Mouse (Mus musculus) heart, postnatal 0 days (tissue): Measurements from ENCODE around the gene Unc13b.

Experiments
- CTCF ChIP-seq: IDR thresholded peaks from 2 replicates; pipeline ENCODE4 v1.5.1; 2016; ENCODE audit warnings: antibody characterized with exemption, control low read depth, low read depth
- EP300 ChIP-seq: IDR thresholded peaks from 2 replicates; pipeline ENCODE4 v1.6.1; 2016; ENCODE audit warnings: antibody characterized with exemption, low read depth

GRCm38 (mm10) chr4:43039609-43040008 is 19.1 kb upstream of the Unc13b start:
- no peak for TF ChIP-seq CTCF
- TF ChIP-seq EP300, result no peak
